Mouse (Mus musculus): ENCODE measurements around the gene Mnx1. TPM values are rescaled to one million over a fixed set of nuclear protein-coding genes. Genes with fewer than 3 reads are reported as not detected.

The Mnx1 gene
- not detected in 2 replicates for polyA plus RNA-seq (2012; ENCODE audit: insufficient read depth, low replicate concordance)

GRCm38 (mm10) chr5:29478208-29479197 lies at the start of gene Mnx1:
Gene Mnx1 (minus strand): TSS chr5:29478470.
- H3K4me3 ChIP-seq (replicated peaks) = peak within 1 kb of the TSS; percentile 59
- H3K4me1 ChIP-seq = peaks cover 41% of the 10 kb centered on the region
- H3K36me3 ChIP-seq (replicated peaks; ENCODE audit: low read length) = no peaks in the 10 kb centered on the region
- TF ChIP-seq FLI1 (IDR thresholded peaks at IDR 0.05; ENCODE audit: low read length) = no peak
- TF ChIP-seq GATA1 (IDR thresholded peaks at IDR 0.05; ENCODE audit: borderline replicate concordance, low read length) = no peak
- H3K27me3 ChIP-seq (replicated peaks) = peaks cover 95% of the 10 kb centered on the region
- no peaks in the 10 kb centered on the region for H3K9me3 ChIP-seq

GRCm38 (mm10) chr5:29516432-29516831 lies 38.2 kb upstream of the Mnx1 start:
- no peaks in the 10 kb centered on the region for H3K9me3 ChIP-seq
- no peak overlapping the region for H3K4me3 ChIP-seq (replicated peaks)
- peaks cover 8% of the 10 kb centered on the region for H3K4me1 ChIP-seq
- H3K27me3 ChIP-seq (replicated peaks) = peaks cover 19% of the 10 kb centered on the region
- no peaks in the 10 kb centered on the region for H3K36me3 ChIP-seq (replicated peaks; ENCODE audit: low read length)
- TF ChIP-seq GATA1 (IDR thresholded peaks at IDR 0.05; ENCODE audit: borderline replicate concordance, low read length) = no peak
- no peak for TF ChIP-seq FLI1 (IDR thresholded peaks at IDR 0.05; ENCODE audit: low read length)

DNA sequence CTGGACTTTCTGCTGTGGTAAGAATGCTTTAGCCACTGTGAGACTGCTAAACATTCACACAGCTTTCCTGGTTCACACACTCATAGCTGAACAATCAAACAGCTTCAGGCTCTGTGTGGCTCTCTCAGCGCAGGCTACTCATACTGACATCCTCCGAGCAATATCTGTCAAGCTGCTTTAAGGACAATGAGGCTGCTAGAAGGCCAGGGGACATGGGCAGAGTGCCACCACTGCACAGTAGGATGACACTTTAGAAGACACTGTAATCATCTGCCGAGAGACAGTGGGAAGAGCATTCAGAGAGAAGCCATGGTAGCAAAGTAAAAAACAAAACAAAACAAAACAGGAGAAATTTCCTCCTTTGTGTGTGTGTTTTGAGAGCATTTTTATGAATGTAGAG lies 37.6 kb upstream of the Mnx1 start:
- TF ChIP-seq GATA1 (IDR thresholded peaks at IDR 0.05; ENCODE audit: borderline replicate concordance, low read length) (no peak), FLI1 (IDR thresholded peaks at IDR 0.05; ENCODE audit: low read length) (no peak)
- Histone ChIP-seq H3K4me3 (replicated peaks) (no peak overlapping the region), H3K27me3 (replicated peaks) (peaks cover 18% of the 10 kb centered on the region), H3K4me1 (peaks cover 8% of the 10 kb centered on the region), H3K36me3 (replicated peaks; ENCODE audit: low read length) (no peaks in the 10 kb centered on the region), H3K9me3 (no peaks in the 10 kb centered on the region)

GRCm38 (mm10) chr5:29507013-29507412 lies 28.7 kb upstream of the Mnx1 start:
- Histone ChIP-seq H3K36me3 (replicated peaks; ENCODE audit: low read length) (no peaks in the 10 kb centered on the region), H3K27me3 (replicated peaks) (peaks cover 26% of the 10 kb centered on the region), H3K4me1 (no peaks in the 10 kb centered on the region), H3K9me3 (peaks cover 11% of the 10 kb centered on the region), H3K4me3 (replicated peaks) (no peak overlapping the region)
- no peak for TF ChIP-seq GATA1 (IDR thresholded peaks at IDR 0.05; ENCODE audit: borderline replicate concordance, low read length)

DNA sequence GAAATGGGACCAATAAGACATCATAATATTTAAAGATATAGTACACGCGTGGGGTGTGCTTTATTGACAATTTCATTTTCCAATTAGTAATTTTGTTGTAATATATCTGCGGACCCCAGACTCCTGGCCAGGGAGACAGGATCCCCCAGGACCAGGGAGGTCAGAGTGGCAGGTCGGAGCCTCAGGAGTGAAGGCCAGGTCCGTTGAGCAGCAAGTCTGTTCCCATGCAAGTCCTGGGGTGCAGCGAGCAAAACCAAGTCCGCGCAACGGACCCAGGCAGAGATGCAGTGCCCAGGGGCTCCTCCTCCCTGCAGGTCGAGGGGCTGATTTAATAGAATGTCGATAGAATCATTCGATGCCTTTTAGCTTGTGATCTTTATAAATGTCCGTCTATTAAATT lies 9.1 kb upstream of the Mnx1 start:
- H3K4me1 ChIP-seq = peaks cover 7% of the 10 kb centered on the region; the same call in 1 of the 2 replicates
- no peak overlapping the region for H3K4me3 ChIP-seq (replicated peaks)
- H3K36me3 ChIP-seq (replicated peaks; ENCODE audit: low read length) = no peaks in the 10 kb centered on the region
- TF ChIP-seq FLI1 (IDR thresholded peaks at IDR 0.05; ENCODE audit: low read length) = no peak
- TF ChIP-seq GATA1 (IDR thresholded peaks at IDR 0.05; ENCODE audit: borderline replicate concordance, low read length) = no peak
- H3K9me3 ChIP-seq = no peaks in the 10 kb centered on the region
- H3K27me3 ChIP-seq (replicated peaks) = peaks cover 84% of the 10 kb centered on the region

DNA sequence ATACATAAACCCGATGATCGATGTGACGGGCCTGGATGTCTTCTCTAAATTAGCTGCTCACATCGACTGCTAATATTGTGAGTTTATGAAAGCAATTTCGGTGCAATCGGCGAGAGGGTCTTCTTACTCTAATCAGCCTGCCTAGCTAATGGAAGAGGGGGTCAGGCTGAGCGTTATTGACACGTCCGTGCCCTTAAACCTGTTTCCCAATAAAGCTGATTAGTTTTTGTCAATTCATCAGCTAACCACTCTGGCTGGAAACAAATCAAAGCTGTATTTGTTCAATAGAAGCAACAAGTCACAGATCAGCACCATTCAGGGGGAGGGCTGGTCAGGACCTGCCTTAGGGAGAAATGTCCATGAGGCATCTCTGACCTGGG lies 7.7 kb upstream of the Mnx1 start:
- peaks cover 89% of the 10 kb centered on the region for H3K27me3 ChIP-seq (replicated peaks)
- TF ChIP-seq GATA1 (IDR thresholded peaks at IDR 0.05; ENCODE audit: borderline replicate concordance, low read length) (no peak), FLI1 (IDR thresholded peaks at IDR 0.05; ENCODE audit: low read length) (no peak)
- no peaks in the 10 kb centered on the region for H3K36me3 ChIP-seq (replicated peaks; ENCODE audit: low read length)
- H3K4me3 ChIP-seq (replicated peaks) = no peak overlapping the region
- H3K4me1 ChIP-seq = peaks cover 7% of the 10 kb centered on the region; the same call in 1 of the 2 replicates
- H3K9me3 ChIP-seq = no peaks in the 10 kb centered on the region

- Histone ChIP-seq H3K4me1 (peaks cover 7% of the 10 kb centered on the region; the same call in 1 of the 2 replicates), H3K9me3 (no peaks in the 10 kb centered on the region), H3K27me3 (replicated peaks) (peaks cover 92% of the 10 kb centered on the region)
Observed at GRCm38 (mm10) chr5:29484965-29485940, 7.0 kb upstream of the Mnx1 start.

GRCm38 (mm10) chr5:29483801-29484200 lies 5.5 kb upstream of the Mnx1 start:
- Histone ChIP-seq H3K4me3 (replicated peaks) (no peak overlapping the region), H3K4me1 (peaks cover 14% of the 10 kb centered on the region), H3K9me3 (no peaks in the 10 kb centered on the region), H3K36me3 (replicated peaks; ENCODE audit: low read length) (no peaks in the 10 kb centered on the region), H3K27me3 (replicated peaks) (peaks cover 92% of the 10 kb centered on the region)
- TF ChIP-seq GATA1 (IDR thresholded peaks at IDR 0.05; ENCODE audit: borderline replicate concordance, low read length) = no peak
- no peak for TF ChIP-seq FLI1 (IDR thresholded peaks at IDR 0.05; ENCODE audit: low read length)

More at GRCm38 (mm10) chr5:29484965-29485940, 7.0 kb upstream of the Mnx1 start:
- TF ChIP-seq GATA1 (IDR thresholded peaks at IDR 0.05; ENCODE audit: borderline replicate concordance, low read length) = no peak
- no peak for TF ChIP-seq FLI1 (IDR thresholded peaks at IDR 0.05; ENCODE audit: low read length)
- Histone ChIP-seq H3K36me3 (replicated peaks; ENCODE audit: low read length) (no peaks in the 10 kb centered on the region), H3K4me3 (replicated peaks) (peak overlapping the region; percentile 70)

- TF ChIP-seq GATA1 (IDR thresholded peaks at IDR 0.05; ENCODE audit: borderline replicate concordance, low read length) (no peak), FLI1 (IDR thresholded peaks at IDR 0.05; ENCODE audit: low read length) (no peak)
- H3K4me1 ChIP-seq = peaks cover 35% of the 10 kb centered on the region
- no peaks in the 10 kb centered on the region for H3K36me3 ChIP-seq (replicated peaks; ENCODE audit: low read length)
- H3K27me3 ChIP-seq (replicated peaks) = peaks cover 94% of the 10 kb centered on the region
- no peak overlapping the region for H3K4me3 ChIP-seq (replicated peaks)
- H3K9me3 ChIP-seq = no peaks in the 10 kb centered on the region
Observed at GRCm38 (mm10) chr5:29479198-29479593, 926 bp upstream of the Mnx1 start.
